Mouse (Mus musculus): ENCODE data around the gene Tmem131. TPM values are rescaled to one million over a fixed set of nuclear protein-coding genes. Genes with fewer than 3 reads are reported as not detected.
"Not testable (repeated sequence)": the region's sequence is repeated elsewhere in the genome, so short reads cannot be mapped to it uniquely, and the experiment has no call there.

Gene Tmem131
- polyA plus RNA-seq, 1 experiment, result 77.7 TPM

DNA sequence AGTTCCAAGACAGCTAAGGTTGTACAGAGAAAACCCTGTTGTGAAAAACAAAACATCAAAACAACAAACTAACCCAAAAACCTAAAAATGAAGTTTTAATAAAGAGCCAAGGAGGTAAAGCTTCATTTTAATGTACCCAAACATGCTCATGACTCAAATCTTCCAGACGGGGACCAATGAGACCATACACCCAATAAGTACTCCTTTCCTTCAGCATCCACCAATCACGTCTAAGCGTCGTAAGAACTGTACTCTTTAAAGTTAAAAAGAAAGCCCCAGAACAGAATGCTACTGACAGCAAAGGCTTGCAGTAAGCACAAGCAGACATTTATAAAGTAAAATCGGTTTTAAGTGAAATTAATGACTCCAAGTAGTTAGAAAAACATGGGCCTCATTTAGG lies 33.1 kb downstream of the Tmem131 start:
- Histone ChIP-seq H3K4me3 (ENCODE audit: low read depth, low read length) (no peak overlapping the region), H3K36me3 (ENCODE audit: control insufficient read depth, insufficient read depth, low read length, poor library complexity, severe bottlenecking) (0 out of 2 replicates have a peak, but pooled peaks cover 2% of the 10 kb centered on the region), H3K9me3 (replicated peaks; ENCODE audit: control insufficient read depth, insufficient read depth, low read length, poor library complexity, severe bottlenecking) (no peaks in the 10 kb centered on the region), H3K27me3 (ENCODE audit: control insufficient read depth, insufficient read depth, low read length, poor library complexity, severe bottlenecking) (no peaks in the 10 kb centered on the region), H3K9ac (ENCODE audit: low read depth, poor library complexity, severe bottlenecking) (0 out of 2 replicates have a peak overlapping the region, but pooled peaks have one; percentile 9), H3K27ac (ENCODE audit: insufficient read depth, low read length) (no peak overlapping the region), H3K4me1 (ENCODE audit: control insufficient read depth, insufficient read depth, low read length) (peaks cover 8% of the 10 kb centered on the region)
- TF ChIP-seq POLR2A (IDR thresholded peaks at IDR 0.05; ENCODE audit: insufficient read depth, low read length) (no peak), CTCF (IDR thresholded peaks at IDR 0.05; ENCODE audit: low read depth, low read length) (no peak), EP300 (IDR thresholded peaks at IDR 0.05; ENCODE audit: insufficient read depth, low read depth, low read length) (no peak)

DNA sequence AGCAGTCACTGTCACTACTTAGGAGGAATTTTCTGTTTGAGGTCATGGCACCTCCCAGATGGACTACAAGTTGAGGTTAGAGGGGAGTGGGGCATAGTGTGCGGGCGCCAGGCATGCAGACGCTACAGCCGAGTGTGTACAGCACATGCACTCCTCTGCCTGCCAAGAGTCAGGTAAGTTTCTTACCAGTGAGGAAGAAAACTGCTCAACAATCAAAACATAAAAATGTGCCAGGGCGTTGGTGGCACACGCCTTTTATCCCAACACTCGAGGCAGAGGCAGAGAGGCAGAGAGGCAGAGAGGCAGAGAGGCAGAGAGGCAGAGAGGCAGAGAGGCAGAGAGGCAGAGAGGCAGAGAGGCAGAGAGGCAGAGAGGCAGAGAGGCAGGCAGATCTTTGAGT lies 33.5 kb downstream of the Tmem131 start:
- H3K4me1 ChIP-seq (ENCODE audit: control insufficient read depth, insufficient read depth, low read length); H3K9me3 ChIP-seq (replicated peaks; ENCODE audit: control insufficient read depth, insufficient read depth, low read length, poor library complexity, severe bottlenecking); H3K27me3 ChIP-seq (ENCODE audit: control insufficient read depth, insufficient read depth, low read length, poor library complexity, severe bottlenecking); H3K4me3 ChIP-seq (ENCODE audit: low read depth, low read length); H3K36me3 ChIP-seq (ENCODE audit: control insufficient read depth, insufficient read depth, low read length, poor library complexity, severe bottlenecking); H3K27ac ChIP-seq (ENCODE audit: insufficient read depth, low read length): not testable (repeated sequence)
- 0 out of 2 replicates have a peak overlapping the region, but pooled peaks have one; percentile 9 for H3K9ac ChIP-seq (ENCODE audit: low read depth, poor library complexity, severe bottlenecking)

DNA sequence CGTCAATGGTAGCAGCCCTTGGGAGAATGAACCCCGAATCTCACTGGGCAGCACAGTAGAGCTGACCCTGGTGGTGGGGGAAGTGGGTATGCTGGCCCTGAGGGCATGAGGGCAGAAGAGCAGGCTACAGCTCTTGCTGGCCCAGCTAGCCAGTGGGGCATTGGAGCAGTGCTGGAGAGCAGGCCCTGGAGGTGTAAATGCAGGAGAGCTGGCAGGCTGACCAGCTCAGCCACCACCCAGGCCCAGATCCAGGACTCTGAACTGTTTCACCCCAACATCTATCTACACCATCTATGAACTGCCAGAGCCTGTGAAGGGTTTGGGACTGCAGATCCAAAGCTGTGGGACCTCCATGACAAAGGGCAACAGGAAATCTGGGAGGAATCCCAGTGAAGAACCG lies 38.2 kb downstream of the Tmem131 start:
- H3K36me3 ChIP-seq (ENCODE audit: control insufficient read depth, insufficient read depth, low read length, poor library complexity, severe bottlenecking), result 0 out of 2 replicates have a peak, but pooled peaks cover 2% of the 10 kb centered on the region
- H3K4me3 ChIP-seq (ENCODE audit: low read depth, low read length), result no peak overlapping the region
- H3K4me1 ChIP-seq (ENCODE audit: control insufficient read depth, insufficient read depth, low read length), result peaks cover 11% of the 10 kb centered on the region
- H3K27ac ChIP-seq (ENCODE audit: insufficient read depth, low read length), result peak overlapping the region; percentile 77
- no peaks in the 10 kb centered on the region for H3K27me3 ChIP-seq (ENCODE audit: control insufficient read depth, insufficient read depth, low read length, poor library complexity, severe bottlenecking)
- TF ChIP-seq EP300 (IDR thresholded peaks at IDR 0.05; ENCODE audit: insufficient read depth, low read depth, low read length) (no peak), CTCF (IDR thresholded peaks at IDR 0.05; ENCODE audit: low read depth, low read length) (no peak), POLR2A (IDR thresholded peaks at IDR 0.05; ENCODE audit: insufficient read depth, low read length) (no peak)
- no peaks in the 10 kb centered on the region for H3K9me3 ChIP-seq (replicated peaks; ENCODE audit: control insufficient read depth, insufficient read depth, low read length, poor library complexity, severe bottlenecking)
- H3K9ac ChIP-seq (ENCODE audit: low read depth, poor library complexity, severe bottlenecking), result 0 out of 2 replicates have a peak overlapping the region, but pooled peaks have one; percentile 37

DNA sequence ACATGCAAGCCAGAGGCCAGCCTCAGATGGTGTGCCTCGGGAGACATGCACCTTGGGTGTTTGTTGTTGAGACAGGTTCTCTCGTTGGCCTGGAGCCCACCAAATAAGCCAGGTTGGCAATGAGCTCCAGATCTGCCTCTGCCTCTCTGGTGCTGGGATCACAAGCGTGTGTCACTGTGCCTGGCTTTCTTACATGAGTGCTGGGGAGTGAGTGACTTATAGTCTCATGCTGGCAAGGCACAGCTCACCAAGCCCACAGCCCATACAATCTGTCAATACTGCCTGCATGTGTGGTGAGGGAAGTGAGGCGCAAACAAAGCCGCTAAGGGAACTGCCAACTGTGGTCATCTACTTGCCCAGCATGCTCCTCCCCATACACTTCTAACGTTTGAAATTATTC lies 39.0 kb downstream of the Tmem131 start:
- Histone ChIP-seq H3K9ac (ENCODE audit: low read depth, poor library complexity, severe bottlenecking) (no peak overlapping the region), H3K27ac (ENCODE audit: insufficient read depth, low read length) (peak overlapping the region; percentile 58), H3K27me3 (ENCODE audit: control insufficient read depth, insufficient read depth, low read length, poor library complexity, severe bottlenecking) (no peaks in the 10 kb centered on the region), H3K4me3 (ENCODE audit: low read depth, low read length) (peak overlapping the region; percentile 1; the same call in 1 of the 2 replicates), H3K9me3 (replicated peaks; ENCODE audit: control insufficient read depth, insufficient read depth, low read length, poor library complexity, severe bottlenecking) (no peaks in the 10 kb centered on the region), H3K4me1 (ENCODE audit: control insufficient read depth, insufficient read depth, low read length) (peaks cover 11% of the 10 kb centered on the region), H3K36me3 (ENCODE audit: control insufficient read depth, insufficient read depth, low read length, poor library complexity, severe bottlenecking) (0 out of 2 replicates have a peak, but pooled peaks cover 2% of the 10 kb centered on the region)
- TF ChIP-seq EP300 (IDR thresholded peaks at IDR 0.05; ENCODE audit: insufficient read depth, low read depth, low read length), result no peak

DNA sequence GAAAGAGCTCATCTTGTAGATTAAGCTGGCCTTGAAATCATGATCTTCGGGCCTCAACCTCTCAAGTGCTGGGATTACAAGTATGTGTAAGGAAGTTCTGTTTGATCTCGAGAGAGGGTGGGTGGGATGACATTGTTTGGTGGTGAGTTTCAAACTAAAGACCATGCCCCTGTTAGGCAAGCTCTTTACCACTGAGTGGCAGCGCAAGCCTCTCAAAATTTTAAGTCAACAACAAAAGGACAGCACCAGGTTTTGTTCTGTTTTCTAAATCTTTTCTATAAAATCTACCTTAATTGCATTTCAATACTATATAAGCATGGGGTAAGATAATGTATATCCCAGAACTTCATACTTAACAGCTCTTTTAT lies 39.4 kb downstream of the Tmem131 start:
- Histone ChIP-seq H3K9ac (ENCODE audit: low read depth, poor library complexity, severe bottlenecking) (peak overlapping the region; percentile 52; the same call in 1 of the 2 replicates), H3K27ac (ENCODE audit: insufficient read depth, low read length) (peak overlapping the region; percentile 58), H3K27me3 (ENCODE audit: control insufficient read depth, insufficient read depth, low read length, poor library complexity, severe bottlenecking) (no peaks in the 10 kb centered on the region), H3K4me1 (ENCODE audit: control insufficient read depth, insufficient read depth, low read length) (peaks cover 11% of the 10 kb centered on the region), H3K9me3 (replicated peaks; ENCODE audit: control insufficient read depth, insufficient read depth, low read length, poor library complexity, severe bottlenecking) (no peaks in the 10 kb centered on the region), H3K4me3 (ENCODE audit: low read depth, low read length) (no peak overlapping the region), H3K36me3 (ENCODE audit: control insufficient read depth, insufficient read depth, low read length, poor library complexity, severe bottlenecking) (0 out of 2 replicates have a peak, but pooled peaks cover 2% of the 10 kb centered on the region)
- TF ChIP-seq POLR2A (IDR thresholded peaks at IDR 0.05; ENCODE audit: insufficient read depth, low read length) (no peak), EP300 (IDR thresholded peaks at IDR 0.05; ENCODE audit: insufficient read depth, low read depth, low read length) (no peak), CTCF (IDR thresholded peaks at IDR 0.05; ENCODE audit: low read depth, low read length) (no peak)

DNA sequence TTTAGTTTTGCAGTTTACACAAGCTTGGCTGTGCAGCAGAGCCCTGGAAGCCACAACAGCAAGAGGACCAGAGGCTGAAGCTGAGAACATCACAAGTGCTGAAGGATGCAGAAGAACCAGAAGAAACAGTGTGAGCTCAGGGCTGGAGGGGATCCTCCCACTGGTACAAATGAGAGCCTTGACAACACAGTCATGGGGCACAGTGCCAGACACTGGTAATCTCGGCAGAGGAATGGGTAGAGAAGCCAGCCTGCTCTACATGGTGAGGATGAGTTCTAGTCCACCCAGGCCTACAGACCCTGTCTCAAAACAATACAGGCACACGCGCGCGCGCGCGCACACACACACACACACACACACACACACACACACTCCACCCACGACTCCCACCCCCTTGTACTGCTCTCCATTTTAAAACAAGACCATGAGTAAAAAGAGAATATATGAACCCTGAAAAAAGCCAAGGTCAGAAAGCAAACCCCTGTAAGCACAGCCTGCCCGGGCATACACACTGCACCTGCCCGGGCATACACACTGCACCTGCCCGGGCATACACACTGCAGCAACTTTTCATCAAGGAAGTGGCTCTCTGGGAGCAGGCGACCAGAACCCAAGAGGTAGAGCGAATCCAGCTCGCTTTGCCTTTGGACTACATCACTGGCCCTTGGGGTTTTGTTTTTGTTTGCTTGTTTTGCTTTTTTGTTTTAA lies 39.9 kb downstream of the Tmem131 start:
- H3K36me3 ChIP-seq (ENCODE audit: control insufficient read depth, insufficient read depth, low read length, poor library complexity, severe bottlenecking), result 0 out of 2 replicates have a peak, but pooled peaks cover 2% of the 10 kb centered on the region
- H3K9ac ChIP-seq (ENCODE audit: low read depth, poor library complexity, severe bottlenecking), result peak overlapping the region; percentile 52; the same call in 1 of the 2 replicates
- H3K27ac ChIP-seq (ENCODE audit: insufficient read depth, low read length), result peak overlapping the region; percentile 49
- H3K4me3 ChIP-seq (ENCODE audit: low read depth, low read length), result no peak overlapping the region
- H3K27me3 ChIP-seq (ENCODE audit: control insufficient read depth, insufficient read depth, low read length, poor library complexity, severe bottlenecking), result no peaks in the 10 kb centered on the region
- peaks cover 10% of the 10 kb centered on the region for H3K4me1 ChIP-seq (ENCODE audit: control insufficient read depth, insufficient read depth, low read length)
- TF ChIP-seq EP300 (IDR thresholded peaks at IDR 0.05; ENCODE audit: insufficient read depth, low read depth, low read length) (peak; percentile 84; the same call in 1 of the 2 replicates), CTCF (IDR thresholded peaks at IDR 0.05; ENCODE audit: low read depth, low read length) (no peak)
- H3K9me3 ChIP-seq (replicated peaks; ENCODE audit: control insufficient read depth, insufficient read depth, low read length, poor library complexity, severe bottlenecking), result no peaks in the 10 kb centered on the region
